Mouse (Mus musculus) spleen, adult 2 months (tissue): ENCODE measurements at regions not wholly inside any gene's neighbourhood (a gene's known extent, or its start where the extent isn't known, plus 50 kb on each side); places are given as distances from the start of the nearest gene placed in this dataset.

ENCODE experiments used
- CTCF ChIP-seq: fragments of 200-500 bp; IDR thresholded peaks from 2 replicates; pipeline ENCODE4 v1.5.1; 2011; ENCODE audit warnings: mild to moderate bottlenecking, inconsistent platforms; ENCODE audit not compliant: insufficient read depth, insufficient read length, insufficient replicate concordance; ENCODE audit errors: extremely low read depth
- POLR2A ChIP-seq: fragments of 200-500 bp; IDR thresholded peaks from 2 replicates; pipeline ENCODE4 v1.6.1; 2011; ENCODE audit warnings: low read depth, low read length, inconsistent platforms

GRCm38 (mm10) chr2:34065592-34065991, 177.8 kb upstream of the Mvb12b start:
- TF ChIP-seq POLR2A (no peak), CTCF (no peak)
